Mouse (Mus musculus) heart, adult 2 months (tissue): ENCODE measurements at regions not wholly inside any gene's neighbourhood (a gene's known extent, or its start where the extent isn't known, plus 50 kb on each side); places are given as distances from the start of the nearest gene placed in this dataset.
A peak's percentile ranks its signal among the peaks of the same experiment; 100 is the strongest.

ENCODE experiments used
- DNase-seq, 2 experiments: peaks; one replicate each; pipeline ENCODE4 v3.0.0; 2021
- H3K27ac ChIP-seq: fragments of 200-600 bp; 2 replicates; pipeline ENCODE4 v1.8.1; 2022
- H3K27me3 ChIP-seq: fragments of 200-500 bp; 2 replicates; pipeline ENCODE4 v1.6.1; 2012; ENCODE audit warnings: mild to moderate bottlenecking, low read length, inconsistent platforms, mixed read lengths; ENCODE audit not compliant: control insufficient read depth, insufficient read depth
- H3K36me3 ChIP-seq: fragments of 200-500 bp; 2 replicates; pipeline ENCODE4 v1.6.1; 2012; ENCODE audit warnings: low read length, inconsistent platforms; ENCODE audit not compliant: control insufficient read depth, insufficient read depth
- H3K4me1 ChIP-seq: fragments of 200-500 bp; 2 replicates; pipeline ENCODE4 v1.6.1; 2011; ENCODE audit warnings: low read length; ENCODE audit not compliant: control insufficient read depth, insufficient read depth
- H3K4me3 ChIP-seq: fragments of 200-600 bp; 2 replicates; pipeline ENCODE4 v1.8.1; 2022
- H3K79me2 ChIP-seq: fragments of 200-500 bp; replicated peaks from 2 replicates; pipeline ENCODE4 v1.6.1; 2012; ENCODE audit warnings: mild to moderate bottlenecking, inconsistent platforms, low read length, moderate library complexity, mixed read lengths; ENCODE audit not compliant: control insufficient read depth, insufficient read depth
- H3K9ac ChIP-seq: fragments of 200-500 bp; 2 replicates; pipeline ENCODE4 v1.6.1; 2012; ENCODE audit warnings: low read depth, mild to moderate bottlenecking, control low read depth, inconsistent platforms, low read length, mixed read lengths
- CTCF ChIP-seq: fragments of 200-600 bp; IDR thresholded peaks from 2 replicates; pipeline ENCODE4 v1.8.1; 2022; ENCODE audit warnings: antibody characterized with exemption, mild to moderate bottlenecking, moderate library complexity
- EP300 ChIP-seq: fragments of 200-500 bp; IDR thresholded peaks from 2 replicates; pipeline ENCODE4 v1.6.1; 2011; ENCODE audit warnings: low read depth, low read length, control low read depth; ENCODE audit not compliant: insufficient read depth
- POLR2A ChIP-seq: fragments of 200-500 bp; IDR thresholded peaks from 2 replicates; pipeline ENCODE4 v1.6.1; 2011; ENCODE audit warnings: mild to moderate bottlenecking, low read depth, low read length, control low read depth; ENCODE audit not compliant: insufficient read depth
- WGBS: fragments of 180-500 bp; shearing (Covaris S2); methylation state at CpG from one replicate; pipeline ENCODE4 v1.1.7; 2018; 5-methylcytosine and 5-hydroxymethylcytosine counted together
- intact Hi-C: fragments of 180-260 bp; cut with DNase I; formaldehyde crosslinking; loops from one replicate; pipeline ENCODE4 v1.15.1; 2025

- Histone ChIP-seq H3K9ac (no peak overlapping the region), H3K4me3 (no peak overlapping the region), H3K27ac (no peak overlapping the region), H3K27me3 (no peaks in the 10 kb centered on the region), H3K36me3 (no peaks in the 10 kb centered on the region), H3K79me2 (no peaks in the 10 kb centered on the region), H3K4me1 (no peaks in the 10 kb centered on the region)
- WGBS, result 69% methylated on average over 6 of the region's 6 CpGs
- TF ChIP-seq EP300 (no peak), POLR2A (no peak), CTCF (no peak)
- intact Hi-C loops, result no loop called here
- DNase-seq, result no peak
Measured at GRCm38 (mm10) chr11:17750345-17750744, 203.3 kb downstream of the Etaa1 start.

GRCm38 (mm10) chr11:17759224-17759623, 194.5 kb downstream of the Etaa1 start:
- H3K4me3 ChIP-seq, result no peak overlapping the region
- H3K27ac ChIP-seq, result no peak overlapping the region
- no peaks in the 10 kb centered on the region for H3K4me1 ChIP-seq
- H3K9ac ChIP-seq, result no peak overlapping the region
- no peak for TF ChIP-seq CTCF
- no peak for TF ChIP-seq POLR2A
- TF ChIP-seq EP300, result no peak
- WGBS, result 64% methylated on average over 2 of the region's 2 CpGs
- H3K27me3 ChIP-seq, result no peaks in the 10 kb centered on the region
- no peaks in the 10 kb centered on the region for H3K36me3 ChIP-seq
- no peaks in the 10 kb centered on the region for H3K79me2 ChIP-seq
- intact Hi-C loops, result no loop called here
- DNase-seq, result no peak

GRCm38 (mm10) chr11:17763411-17763810, 190.3 kb downstream of the Etaa1 start:
- H3K9ac ChIP-seq, result no peak overlapping the region
- no peaks in the 10 kb centered on the region; the same call in 1 of the 2 replicates for H3K4me1 ChIP-seq
- 48% methylated on average over 1 of the region's 1 CpGs for WGBS
- intact Hi-C loops, result no loop called here
- no peaks in the 10 kb centered on the region for H3K36me3 ChIP-seq
- no peaks in the 10 kb centered on the region for H3K27me3 ChIP-seq
- no peak overlapping the region for H3K4me3 ChIP-seq
- H3K27ac ChIP-seq, result no peak overlapping the region
- TF ChIP-seq POLR2A (no peak), CTCF (no peak), EP300 (no peak)
- no peak for DNase-seq
- no peaks in the 10 kb centered on the region for H3K79me2 ChIP-seq

- no peaks in the 10 kb centered on the region; the same call in 1 of the 2 replicates for H3K4me1 ChIP-seq
- TF ChIP-seq POLR2A, result no peak
- TF ChIP-seq CTCF, result no peak
- no peak for TF ChIP-seq EP300
- no peak overlapping the region for H3K9ac ChIP-seq
- intact Hi-C loops, result no loop called here
- no peaks in the 10 kb centered on the region for H3K79me2 ChIP-seq
- H3K4me3 ChIP-seq, result no peak overlapping the region
- H3K27ac ChIP-seq, result no peak overlapping the region
- H3K36me3 ChIP-seq, result no peaks in the 10 kb centered on the region
- no peaks in the 10 kb centered on the region for H3K27me3 ChIP-seq
- no peak for DNase-seq
Measured at GRCm38 (mm10) chr11:17764146-17764545, 189.5 kb downstream of the Etaa1 start.

- H3K27ac ChIP-seq, result no peak overlapping the region
- intact Hi-C loops, result no loop called here
Measured at GRCm38 (mm10) chr11:17768345-17768759, 185.3 kb downstream of the Etaa1 start.

GRCm38 (mm10) chr11:17768837-17769466, 184.7 kb downstream of the Etaa1 start:
- H3K36me3 ChIP-seq, result no peaks in the 10 kb centered on the region
- DNase-seq, result no peak
- H3K4me1 ChIP-seq, result no peaks in the 10 kb centered on the region; the same call in 1 of the 2 replicates
- 37% methylated on average over 4 of the region's 4 CpGs for WGBS
- H3K9ac ChIP-seq, result no peak overlapping the region
- TF ChIP-seq CTCF (no peak), EP300 (no peak), POLR2A (no peak)
- intact Hi-C loops, result no loop called here
- H3K27me3 ChIP-seq, result no peaks in the 10 kb centered on the region
- H3K27ac ChIP-seq, result no peak overlapping the region
- H3K4me3 ChIP-seq, result no peak overlapping the region
- no peaks in the 10 kb centered on the region for H3K79me2 ChIP-seq

More at GRCm38 (mm10) chr11:17768345-17768759, 185.3 kb downstream of the Etaa1 start:
- Histone ChIP-seq H3K27me3 (no peaks in the 10 kb centered on the region), H3K36me3 (no peaks in the 10 kb centered on the region), H3K4me1 (no peaks in the 10 kb centered on the region; the same call in 1 of the 2 replicates), H3K9ac (no peak overlapping the region), H3K4me3 (no peak overlapping the region), H3K79me2 (no peaks in the 10 kb centered on the region)
- TF ChIP-seq CTCF (no peak), POLR2A (no peak), EP300 (no peak)
- DNase-seq, result peak; percentile 38 to 58
